Mouse (Mus musculus): Measurements from ENCODE around the gene Tubal3.

Tubal3 gene

GRCm38 (mm10) chr13:3925632-3926031, 7.6 kb downstream of the Tubal3 start:
- no peak for DNase-seq

- DNase-seq, result no peak
These were observed 8.0 kb downstream of the Tubal3 start for GRCm38 (mm10) chr13:3926046-3926445.

GRCm38 (mm10) chr13:3944699-3945098, 26.6 kb downstream of the Tubal3 start:
- no peak for DNase-seq

GRCm38 (mm10) chr13:3945249-3945648, 27.2 kb downstream of the Tubal3 start, which contains the start of gene Ucn3:
Ucn3 (minus strand) TSS chr13:3945349.
- no peak for DNase-seq

GRCm38 (mm10) chr13:3947267-3947666, 29.2 kb downstream of the Tubal3 start:
- no peak for DNase-seq

- DNase-seq, result no peak
These were observed 31.4 kb downstream of the Tubal3 start for GRCm38 (mm10) chr13:3949477-3949876.

- no peak for DNase-seq
These were observed 33.3 kb downstream of the Tubal3 start for GRCm38 (mm10) chr13:3951198-3951914.

- DNase-seq, result no peak
These were observed 50.8 kb downstream of the Tubal3 start for GRCm38 (mm10) chr13:3968849-3969248.

Measured in cerebellum, postnatal 36 days (tissue).